Mouse (Mus musculus) layer of hippocampus, postnatal 10 days (tissue): ENCODE measurements around the gene Ly6g6f. TPM values are rescaled to one million over a fixed set of nuclear protein-coding genes. Genes with fewer than 3 reads are reported as not detected.

Experiments used
- DNase-seq, 2 experiments: peaks; one replicate each; pipeline ENCODE4 v3.0.0; 2021; ENCODE audit warnings: low spot score in 2 of 2
- total RNA-seq, 2 experiments: library from RNA; stranded (reverse); gene quantifications; 2 replicates each; pipeline ENCODE4 v1.2.3; 2021

Ly6g6f gene
- total RNA-seq, 2 experiments from 2014 or later: not detected

- no peak for DNase-seq
Measured at GRCm38 (mm10) chr17:35031880-35032279, 53.5 kb downstream of the Ly6g6f start.

- DNase-seq: no peak
Measured at GRCm38 (mm10) chr17:35031272-35031671, 54.1 kb downstream of the Ly6g6f start.

Other genes starting within 250 kb of the Ly6g6f start
- 10 to 100 TPM; 63.6 to 64.2 TPM for gene Stk19, start 248.7 kb downstream of the Ly6g6f start, total RNA-seq
- 10 to 100 TPM; 36.1 to 39.9 TPM for gene Dxo, start 248.6 kb downstream of the Ly6g6f start, total RNA-seq
- 10 to 100 TPM; 71.4 to 74.8 TPM for gene Skiv2l, start 235.4 kb downstream of the Ly6g6f start, total RNA-seq
- 10 to 100 TPM; 30.2 to 38.5 TPM for gene Nelfe, start 235.2 kb downstream of the Ly6g6f start, total RNA-seq
- gene Cfb, start 223.1 kb downstream of the Ly6g6f start, total RNA-seq: not detected
- gene Zbtb12, start 206.1 kb downstream of the Ly6g6f start, total RNA-seq: 10 to 100 TPM in 1 of 2 experiments, 1 to 10 TPM in 1; 9.8 to 10.0 TPM
- gene Gm20547, start 203.6 kb downstream of the Ly6g6f start, total RNA-seq: under 1 TPM in 1 of 2 experiments, not detected in 1; 0.20 TPM
- gene C2, start 187.3 kb downstream of the Ly6g6f start, total RNA-seq: 1 to 10 TPM; 1.3 to 1.4 TPM
- 100 to 1,000 TPM; 174 to 175 TPM for gene Ehmt2, start 187.1 kb downstream of the Ly6g6f start, total RNA-seq
- gene Slc44a4, start 171.1 kb downstream of the Ly6g6f start, total RNA-seq: under 1 TPM; 0.16 to 0.20 TPM
- gene Neu1, start 154.4 kb downstream of the Ly6g6f start, total RNA-seq: 10 to 100 TPM; 23.6 to 24.4 TPM
- gene Hspa1b, start 126.4 kb downstream of the Ly6g6f start, total RNA-seq: 1 to 10 TPM; 4.3 to 5.3 TPM
- gene Gm20481, start 115.7 kb downstream of the Ly6g6f start, total RNA-seq: not detected
- 1 to 10 TPM; 6.8 to 8.7 TPM for gene Hspa1a, start 113.5 kb downstream of the Ly6g6f start, total RNA-seq
- gene Hspa1l, start 112.9 kb downstream of the Ly6g6f start, total RNA-seq: under 1 TPM; 0.30 to 0.38 TPM
- 10 to 100 TPM; 24.2 to 25.9 TPM for gene Lsm2, start 103.7 kb downstream of the Ly6g6f start, total RNA-seq
- gene Vars, start 84.6 kb downstream of the Ly6g6f start, total RNA-seq: 10 to 100 TPM; 56.3 to 62.1 TPM
- gene Vwa7, start 69.0 kb downstream of the Ly6g6f start, total RNA-seq: under 1 TPM; 0.16 to 0.30 TPM
- 1 to 10 TPM in 1 of 2 experiments, under 1 TPM in 1; 0.53 to 1.4 TPM for gene Sapcd1, start 57.6 kb downstream of the Ly6g6f start, total RNA-seq
- gene Msh5, start 38.9 kb downstream of the Ly6g6f start, total RNA-seq: 1 to 10 TPM in 1 of 2 experiments, under 1 TPM in 1; 0.91 to 1.4 TPM
- gene Clic1, start 35.6 kb downstream of the Ly6g6f start, total RNA-seq: 10 to 100 TPM; 19.3 to 19.6 TPM
- gene Ddah2, start 26.6 kb downstream of the Ly6g6f start, total RNA-seq: 10 to 100 TPM; 47.3 to 59.0 TPM
- not detected for gene Ly6g6c, start 20.2 kb downstream of the Ly6g6f start, total RNA-seq
- gene Mpig6b, start 19.4 kb downstream of the Ly6g6f start, total RNA-seq: not detected
- 1 to 10 TPM; 2.8 to 3.5 TPM for gene Ly6g6e, start 8.7 kb downstream of the Ly6g6f start, total RNA-seq
- gene Ly6g6d, start 7.5 kb downstream of the Ly6g6f start, total RNA-seq: 1 to 10 TPM in 1 of 2 experiments, under 1 TPM in 1; 0.78 to 1.6 TPM
- 10 to 100 TPM; 77.4 to 79.9 TPM for gene Abhd16a, start 3.7 kb upstream of the Ly6g6f start, total RNA-seq
- gene Ly6g5c, start 22.7 kb upstream of the Ly6g6f start, total RNA-seq: not detected
- gene Ly6g5b, start 29.8 kb upstream of the Ly6g6f start, total RNA-seq: under 1 TPM; 0.58 to 0.82 TPM
- gene Gpank1, start 35.8 kb upstream of the Ly6g6f start, total RNA-seq: 10 to 100 TPM; 10.7 to 14.6 TPM
- 100 to 1,000 TPM; 178 to 202 TPM for gene Csnk2b, start 36.4 kb upstream of the Ly6g6f start, total RNA-seq
- 10 to 100 TPM; 21.4 to 25.9 TPM for gene D17H6S53E, start 40.8 kb upstream of the Ly6g6f start, total RNA-seq
- gene Apom, start 46.4 kb upstream of the Ly6g6f start, total RNA-seq: not detected
- gene Bag6, start 49.6 kb upstream of the Ly6g6f start, total RNA-seq: 100 to 1,000 TPM; 284 to 308 TPM
- gene Prrc2a, start 79.3 kb upstream of the Ly6g6f start, total RNA-seq: 100 to 1,000 TPM; 284 to 322 TPM
- gene Aif1, start 90.5 kb upstream of the Ly6g6f start, total RNA-seq: 10 to 100 TPM; 10.3 to 10.5 TPM
- 10 to 100 TPM; 15.6 to 17.2 TPM for gene Lst1, start 102.8 kb upstream of the Ly6g6f start, total RNA-seq
- gene Ltb, start 108.8 kb upstream of the Ly6g6f start, total RNA-seq: 1 to 10 TPM in 1 of 2 experiments, under 1 TPM in 1; 0.74 to 1.2 TPM
- not detected for gene Tnf, start 116.4 kb upstream of the Ly6g6f start, total RNA-seq
- gene Lta, start 119.7 kb upstream of the Ly6g6f start, total RNA-seq: under 1 TPM; 0.43 to 0.71 TPM
- gene Gm16181, start 135.2 kb upstream of the Ly6g6f start, total RNA-seq: not detected
- gene Atp6v1g2, start 148.1 kb upstream of the Ly6g6f start, total RNA-seq: 100 to 1,000 TPM; 310 to 356 TPM
- 10 to 100 TPM; 14.2 to 15.5 TPM for gene Nfkbil1, start 150.2 kb upstream of the Ly6g6f start, total RNA-seq
- gene Ddx39b, start 156.1 kb upstream of the Ly6g6f start, total RNA-seq: 100 to 1,000 TPM; 257 to 272 TPM
- gene H2-D1, start 177.1 kb upstream of the Ly6g6f start, total RNA-seq: 10 to 100 TPM; 15.2 to 17.5 TPM
- under 1 TPM in 1 of 2 experiments, not detected in 1; 0.74 TPM for gene H2-Q1, start 234.8 kb upstream of the Ly6g6f start, total RNA-seq